Mouse (Mus musculus): ENCODE results near the gene Slc25a35. TPM values are rescaled to one million over a fixed set of nuclear protein-coding genes. Genes with fewer than 3 reads are reported as not detected.

Slc25a35 gene
- 81.4 and 94.7 TPM in 2 replicates for polyA plus RNA-seq (2012; rRNA removed)

GRCm38 (mm10) chr11:68967337-68968282 is at the start of gene Slc25a35:
Slc25a35 (plus strand) TSS chr11:68968131.

GRCm38 (mm10) chr11:68926981-68927380 is 41.0 kb upstream of the Slc25a35 start, which contains the start of gene Odf4:
Odf4 (minus strand) TSS chr11:68927081.

GRCm38 (mm10) chr11:68957308-68957707 is 10.6 kb upstream of the Slc25a35 start, which contains the start of gene Arhgef15:
Arhgef15 (minus strand) TSS chr11:68957480.

GRCm38 (mm10) chr11:68975085-68975484 is 7.2 kb downstream of the Slc25a35 start, which contains the start of gene Rangrf:
Rangrf (minus strand) TSS chr11:68975185.

GRCm38 (mm10) chr11:69008182-69009121 is 40.5 kb downstream of the Slc25a35 start, which contains the start of gene Pfas:
Pfas (minus strand) TSS chr11:69008460.

GRCm38 (mm10) chr11:69015644-69016441 is 47.9 kb downstream of the Slc25a35 start, which contains the start of gene Ctc1:
Ctc1 (plus strand) TSS chr11:69015911.

Other genes starting within 250 kb of the Slc25a35 start
- 83.7 and 84.2 TPM in 2 replicates for gene Ndel1, start 96.3 kb upstream of the Slc25a35 start, polyA plus RNA-seq (2012; rRNA removed)
- gene Rnf222, start 79.6 kb upstream of the Slc25a35 start, polyA plus RNA-seq (2012; rRNA removed), result not detected in 2 replicates
- 462 and 604 TPM in 2 replicates for gene Rpl26, start 66.5 kb upstream of the Slc25a35 start, polyA plus RNA-seq (2012; rRNA removed)
- gene Odf4, start 41.0 kb upstream of the Slc25a35 start, polyA plus RNA-seq (2012; rRNA removed), result not detected in 2 replicates
- 14.3 and 24.5 TPM in 2 replicates for gene Arhgef15, start 10.7 kb upstream of the Slc25a35 start, polyA plus RNA-seq (2012; rRNA removed)
- gene Rangrf, start 7.1 kb downstream of the Slc25a35 start, polyA plus RNA-seq (2012; rRNA removed), result 48.9 and 61.1 TPM in 2 replicates
- 12.3 and 13.5 TPM in 2 replicates for gene Pfas, start 40.3 kb downstream of the Slc25a35 start, polyA plus RNA-seq (2012; rRNA removed)
- gene Ctc1, start 47.8 kb downstream of the Slc25a35 start, polyA plus RNA-seq (2012; rRNA removed), result 30.8 and 33.6 TPM in 2 replicates
- 44.7 and 44.9 TPM in 2 replicates for gene Aurkb, start 77.5 kb downstream of the Slc25a35 start, polyA plus RNA-seq (2012; rRNA removed)
- gene Borcs6, start 91.6 kb downstream of the Slc25a35 start, polyA plus RNA-seq (2012; rRNA removed), result 34.7 and 36.8 TPM in 2 replicates
- gene Tmem107, start 102.7 kb downstream of the Slc25a35 start, polyA plus RNA-seq (2012; rRNA removed), result 33.1 and 44.6 TPM in 2 replicates
- gene Vamp2, start 120.4 kb downstream of the Slc25a35 start, polyA plus RNA-seq (2012; rRNA removed), result 93.8 and 112 TPM in 2 replicates
- gene Per1, start 127.1 kb downstream of the Slc25a35 start, polyA plus RNA-seq (2012; rRNA removed), result 16.4 and 21.2 TPM in 2 replicates
- 0.70 and 1.1 TPM in 2 replicates for gene Hes7, start 152.3 kb downstream of the Slc25a35 start, polyA plus RNA-seq (2012; rRNA removed)
- gene 9130213A22Rik, start 154.5 kb downstream of the Slc25a35 start, polyA plus RNA-seq (2012; rRNA removed), result 0.60 and 0.64 TPM in 2 replicates
- gene Aloxe3, start 157.8 kb downstream of the Slc25a35 start, polyA plus RNA-seq (2012; rRNA removed), result 0.15 and 0.42 TPM in 2 replicates
- gene Alox12b, start 188.9 kb downstream of the Slc25a35 start, polyA plus RNA-seq (2012; rRNA removed), result 0.07 TPM in 1 of 2 replicates, not detected in the other
- 0.05 TPM in 1 of 2 replicates, not detected in the other for gene Alox8, start 229.7 kb downstream of the Slc25a35 start, polyA plus RNA-seq (2012; rRNA removed)

All from colon, adult 2 months (tissue).